8 mouse cellular contexts compared by ENCODE assay signal in genomic region chr16:44632330-44633058, GRCm38 (mm10).
A peak's percentile ranks its signal among the peaks of the same experiment; 100 is the strongest.
DNase-seq lines count a peak whose midpoint lies in the region; ATAC-seq lines count a peak whose summit lies in the region.

No protein-coding gene starts in this region.

- peak overlapping the region; percentile 86 for H3K27ac ChIP-seq in stomach, embryonic 15.5 days

- H3K4me2 ChIP-seq in stomach, embryonic 15.5 days: 0 out of 2 replicates have a peak overlapping the region, but pooled peaks have one; percentile 8

- 25% methylated on average over 9 of the region's 9 CpGs for WGBS in stomach, embryonic 15.5 days

- ATAC-seq in stomach, embryonic 15.5 days (ENCODE audit: insufficient read depth, low FRiP score, low read depth): peak; percentile 79

- H3K9me3 ChIP-seq in stomach, embryonic 15.5 days: no peaks in the 10 kb centered on the region

- peak; percentile 62 for DNase-seq in Muller cell, postnatal 12 days (ENCODE audit: inconsistent ontology term)
- peak; percentile 90 for DNase-seq in cerebellum, adult 8-10 months
- peak; percentile 47 to 48 for DNase-seq in frontal cortex, postnatal 10 days (ENCODE audit: low spot score in 2 of 2)
- peak; percentile 70 for DNase-seq in heart, postnatal 4 days
- DNase-seq in layer of hippocampus, adult 11-12 months (ENCODE audit: low spot score): peak; percentile 66
- DNase-seq in lung, postnatal 36 days: peak; percentile 54
- DNase-seq in thymus, postnatal 10 days (ENCODE audit: low spot score in 2 of 2): no peak

- no peak overlapping the region for H3K9ac ChIP-seq in stomach, embryonic 15.5 days

- H3K36me3 ChIP-seq in stomach, embryonic 15.5 days: no peaks in the 10 kb centered on the region

- no peaks in the 10 kb centered on the region for H3K27me3 ChIP-seq in stomach, embryonic 15.5 days (replicated peaks)

- peaks cover 22% of the 10 kb centered on the region for H3K4me1 ChIP-seq in stomach, embryonic 15.5 days

- H3K4me3 ChIP-seq in stomach, embryonic 15.5 days (replicated peaks): no peak overlapping the region

Comparison
In these comparisons a context has a peak if more than half of its experiments do, and no peak if none do; other contexts are left out.
1. DNase-seq: peak in Muller cell, postnatal 12 days (single experiment), cerebellum, adult 8-10 months (single experiment), frontal cortex, postnatal 10 days (2 of 2), heart, postnatal 4 days (single experiment), layer of hippocampus, adult 11-12 months (single experiment) and lung, postnatal 36 days (single experiment); none in thymus, postnatal 10 days (0 of 2).